Comparison of ENCODE assay signal across 28 mouse cellular contexts in genomic region chr19:25569778-25570177, GRCm38 (mm10). TPM values are rescaled to one million over a fixed set of nuclear protein-coding genes. Genes with fewer than 3 reads are reported as not detected.
"Had no signal": no experiment of that assay in that cellular context is flagged by ENCODE, and none has a peak within 500 bp of the region (broad histone marks: within the 10 kb centered on the region; RNA-seq: fewer than 3 reads in every experiment).

No protein-coding gene starts in this region.

- H3K9ac ChIP-seq: heart, embryonic 13.5 days; heart, embryonic 15.5 days; hindbrain, embryonic 13.5 days; hindbrain, embryonic 15.5 days; kidney, embryonic 15.5 days; limb, embryonic 12.5 days; liver, embryonic 13.5 days had no signal

- H3K4me2 ChIP-seq: heart, embryonic 11.5 days; heart, embryonic 13.5 days; heart, embryonic 15.5 days; hindbrain, embryonic 13.5 days; hindbrain, embryonic 15.5 days; kidney, embryonic 15.5 days; limb, embryonic 12.5 days; liver, embryonic 11.5 days; liver, embryonic 13.5 days had no signal

- ATAC-seq: hindbrain, postnatal 0 days had no signal

- H3K27ac ChIP-seq: heart, adult 2 months; heart, embryonic 13.5 days; heart, embryonic 15.5 days; hindbrain, embryonic 13.5 days; hindbrain, embryonic 15.5 days; hindbrain, postnatal 0 days; kidney, embryonic 15.5 days; kidney, postnatal 0 days; left cerebral cortex, adult 2 months; limb, embryonic 10.5 days; limb, embryonic 12.5 days; liver, embryonic 13.5 days had no signal

- DNase-seq: gastrocnemius, postnatal 14 days; gastrocnemius, postnatal 36 days; heart, adult 11 months; heart, adult 2 months; heart, postnatal 14 days; heart, postnatal 36 days; kidney, adult 11 months; kidney, adult 2 months; kidney, adult 9 months; kidney, postnatal 14 days; kidney, postnatal 36 days; liver; liver, embryonic 13.5 days had no signal

- H3K4me1 ChIP-seq: hindbrain, embryonic 15.5 days; kidney, embryonic 15.5 days; liver, embryonic 13.5 days had no signal

- H3K36me3 ChIP-seq: heart, embryonic 13.5 days; heart, embryonic 15.5 days; hindbrain, embryonic 13.5 days; hindbrain, embryonic 15.5 days; kidney, embryonic 15.5 days; limb, embryonic 10.5 days; limb, embryonic 12.5 days; liver, embryonic 13.5 days had no signal

- H3K4me3 ChIP-seq: heart, adult 2 months; heart, embryonic 13.5 days; heart, embryonic 15.5 days; hindbrain, embryonic 13.5 days; hindbrain, embryonic 15.5 days; kidney, embryonic 15.5 days; left cerebral cortex, adult 2 months; limb, embryonic 10.5 days; limb, embryonic 12.5 days; liver, embryonic 13.5 days had no signal

- H3K9me3 ChIP-seq: heart, embryonic 13.5 days; heart, embryonic 15.5 days; hindbrain, embryonic 13.5 days; hindbrain, embryonic 15.5 days; kidney, embryonic 15.5 days; limb, embryonic 10.5 days; limb, embryonic 12.5 days; liver, embryonic 13.5 days had no signal

RNA-seq across cellular contexts. Expression of gene Dmrt3, which starts 40.3 kb away (rescaled TPM):
- polyA plus RNA-seq: frontal cortex, adult 2 months; gonadal fat pad, adult 2 months; heart, postnatal 0 days; kidney, adult 2 months; kidney, embryonic 15.5 days; liver, embryonic 13.5 days had no signal
